Mouse (Mus musculus) natural killer cell, adult 2 months (primary cell): ENCODE data around the gene Ankrd11.

Source experiments
- DNase-seq, 2 experiments: peaks; one replicate each; pipeline ENCODE4 v3.0.0; 2022; ENCODE audit warnings: low spot score in 2 of 2

Ankrd11 gene

GRCm38 (mm10) chr8:122849152-122849910 lies 192.7 kb downstream of the Ankrd11 start:
- no peak for DNase-seq

- DNase-seq: no peak
These were observed 194.1 kb downstream of the Ankrd11 start, which contains the start of gene Cdh15 for GRCm38 (mm10) chr8:122847829-122848561. Gene Cdh15 (plus strand): TSS chr8:122847966.

- no peak for DNase-seq
These were observed 196.4 kb downstream of the Ankrd11 start for GRCm38 (mm10) chr8:122845662-122846061.

GRCm38 (mm10) chr8:122844161-122844560 lies 197.9 kb downstream of the Ankrd11 start:
- no peak for DNase-seq

- DNase-seq: no peak
These were observed 205.4 kb downstream of the Ankrd11 start for GRCm38 (mm10) chr8:122836696-122837095.

- no peak for DNase-seq
These were observed 205.9 kb downstream of the Ankrd11 start for GRCm38 (mm10) chr8:122836199-122836598.

- DNase-seq: peak; percentile 66 to 80
These were observed 207.1 kb downstream of the Ankrd11 start for GRCm38 (mm10) chr8:122834971-122835370.

GRCm38 (mm10) chr8:122834416-122834815 lies 207.7 kb downstream of the Ankrd11 start:
- DNase-seq: no peak
